Mouse (Mus musculus): ENCODE measurements around the gene Olfr715. TPM values are rescaled to one million over a fixed set of nuclear protein-coding genes. Genes with fewer than 3 reads are reported as not detected.
"Not testable (repeated sequence)": the region's sequence is repeated elsewhere in the genome, so short reads cannot be mapped to it uniquely, and the experiment has no call there.

Olfr715 gene
- polyA plus RNA-seq (2014; fragmentation: Nextera tagmentation; extraction: Ambion mirVana) = not detected in 2 replicates

GRCm38 (mm10) chr7:107130983-107131382 lies at the start of gene Olfr715:
Olfr715 (minus strand) TSS chr7:107131083.
- not testable (repeated sequence) for H3K27me3 ChIP-seq (ENCODE audit: control insufficient read depth, insufficient read depth, low read length); H3K4me2 ChIP-seq (ENCODE audit: low read depth, severe bottlenecking); H3K27ac ChIP-seq (replicated peaks; ENCODE audit: low read depth, low read length); DNase-seq (ENCODE audit: low spot score); H3K9me3 ChIP-seq (ENCODE audit: control insufficient read depth, low read length); ATAC-seq (ENCODE audit: insufficient number of reproducible peaks, low FRiP score, low TSS enrichment, low read depth); H3K36me3 ChIP-seq (ENCODE audit: control insufficient read depth, insufficient read depth, low read length); H3K9ac ChIP-seq (ENCODE audit: low read length); H3K4me3 ChIP-seq (ENCODE audit: low read depth, low read length); H3K4me1 ChIP-seq (ENCODE audit: control insufficient read depth, insufficient read depth, low read length)
- WGBS = 79% methylated on average over 1 of the region's 3 CpGs

DNA sequence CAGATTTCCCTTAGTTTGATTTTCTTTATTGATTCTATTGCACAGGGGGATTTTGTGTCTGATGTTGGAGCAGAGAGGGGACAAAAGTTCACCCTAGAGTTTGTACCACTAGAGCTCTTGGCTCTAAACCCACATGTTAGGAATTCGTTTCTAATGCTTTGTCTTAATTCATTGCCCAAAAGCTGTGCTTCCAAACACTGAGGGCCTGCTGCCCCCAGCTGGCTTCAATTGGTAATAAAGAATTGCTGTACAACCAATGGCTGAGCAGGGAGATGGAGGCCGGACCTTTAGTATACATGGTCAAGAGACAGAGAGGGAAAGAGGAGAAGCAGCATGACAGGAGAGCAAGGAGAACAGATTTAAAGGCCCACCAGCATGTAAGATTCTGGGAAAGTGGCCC lies 49.5 kb upstream of the Olfr715 start:
- no peaks in the 10 kb centered on the region for H3K36me3 ChIP-seq (ENCODE audit: control insufficient read depth, insufficient read depth, low read length)

DNA sequence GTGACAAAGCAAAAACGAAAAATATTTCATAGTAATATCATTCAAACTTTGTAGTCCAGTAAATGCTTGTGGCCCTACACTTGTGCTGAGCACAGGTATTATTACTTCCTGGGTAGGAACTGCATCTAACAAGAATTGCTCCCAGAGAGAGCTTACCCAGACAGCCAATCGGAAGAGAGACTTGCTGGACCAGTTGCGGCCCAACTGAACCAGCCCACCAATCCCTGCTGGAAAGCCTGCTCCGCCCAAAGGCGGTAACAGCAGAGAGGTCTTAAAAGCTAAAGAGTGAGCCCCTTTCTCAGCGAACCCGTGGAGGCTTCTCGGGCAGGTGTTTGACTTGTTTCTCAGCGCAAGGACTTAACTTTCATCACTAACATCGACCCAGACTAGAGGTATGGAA lies 35.8 kb upstream of the Olfr715 start, which contains the start of gene Nlrp14:
Nlrp14 (plus strand) TSS at position 301 of the 400 bp plus-strand sequence.
- no peak within 1 kb of the TSS for H3K4me3 ChIP-seq (ENCODE audit: low read depth, low read length)
- no peaks in the 10 kb centered on the region for H3K9me3 ChIP-seq (ENCODE audit: control insufficient read depth, low read length)
- H3K27me3 ChIP-seq (ENCODE audit: control insufficient read depth, insufficient read depth, low read length) = no peaks in the 10 kb centered on the region
- DNase-seq (ENCODE audit: low spot score) (no peak), ATAC-seq (ENCODE audit: insufficient number of reproducible peaks, low FRiP score, low TSS enrichment, low read depth) (no peak)
- no peak within 1 kb of the TSS for H3K9ac ChIP-seq (ENCODE audit: low read length)
- WGBS = 84% methylated on average over 10 of the region's 10 CpGs
- no peaks in the 10 kb centered on the region for H3K4me1 ChIP-seq (ENCODE audit: control insufficient read depth, insufficient read depth, low read length)
- H3K27ac ChIP-seq (replicated peaks; ENCODE audit: low read depth, low read length) = no peak within 1 kb of the TSS
- H3K36me3 ChIP-seq (ENCODE audit: control insufficient read depth, insufficient read depth, low read length) = no peaks in the 10 kb centered on the region
- no peak within 1 kb of the TSS for H3K4me2 ChIP-seq (ENCODE audit: low read depth, severe bottlenecking)

More for the DNA sequence above, 49.5 kb upstream of the Olfr715 start:
- H3K4me1 ChIP-seq (ENCODE audit: control insufficient read depth, insufficient read depth, low read length) = no peaks in the 10 kb centered on the region
- DNase-seq (ENCODE audit: low spot score) (no peak), ATAC-seq (ENCODE audit: insufficient number of reproducible peaks, low FRiP score, low TSS enrichment, low read depth) (no peak)
- 47% methylated on average over 2 of the region's 2 CpGs for WGBS
- H3K9me3 ChIP-seq (ENCODE audit: control insufficient read depth, low read length) = no peaks in the 10 kb centered on the region
- no peak overlapping the region for H3K27ac ChIP-seq (replicated peaks; ENCODE audit: low read depth, low read length)
- H3K4me2 ChIP-seq (ENCODE audit: low read depth, severe bottlenecking) = no peak overlapping the region
- no peak overlapping the region for H3K9ac ChIP-seq (ENCODE audit: low read length)
- no peaks in the 10 kb centered on the region for H3K27me3 ChIP-seq (ENCODE audit: control insufficient read depth, insufficient read depth, low read length)
- no peak overlapping the region for H3K4me3 ChIP-seq (ENCODE audit: low read depth, low read length)

GRCm38 (mm10) chr7:107138027-107138426 lies 7.1 kb upstream of the Olfr715 start, which contains the start of gene Olfr716:
Olfr716 (plus strand) TSS chr7:107138327.
- not testable (repeated sequence) for H3K9me3 ChIP-seq (ENCODE audit: control insufficient read depth, low read length); H3K27ac ChIP-seq (replicated peaks; ENCODE audit: low read depth, low read length); H3K9ac ChIP-seq (ENCODE audit: low read length); ATAC-seq (ENCODE audit: insufficient number of reproducible peaks, low FRiP score, low TSS enrichment, low read depth); H3K36me3 ChIP-seq (ENCODE audit: control insufficient read depth, insufficient read depth, low read length); H3K27me3 ChIP-seq (ENCODE audit: control insufficient read depth, insufficient read depth, low read length); H3K4me1 ChIP-seq (ENCODE audit: control insufficient read depth, insufficient read depth, low read length); H3K4me3 ChIP-seq (ENCODE audit: low read depth, low read length); H3K4me2 ChIP-seq (ENCODE audit: low read depth, severe bottlenecking); DNase-seq (ENCODE audit: low spot score)
- 81% methylated on average over 2 of the region's 2 CpGs for WGBS

- not testable (repeated sequence) for ATAC-seq (ENCODE audit: insufficient number of reproducible peaks, low FRiP score, low TSS enrichment, low read depth); DNase-seq (ENCODE audit: low spot score); H3K27me3 ChIP-seq (ENCODE audit: control insufficient read depth, insufficient read depth, low read length); H3K36me3 ChIP-seq (ENCODE audit: control insufficient read depth, insufficient read depth, low read length); H3K9me3 ChIP-seq (ENCODE audit: control insufficient read depth, low read length); H3K4me2 ChIP-seq (ENCODE audit: low read depth, severe bottlenecking); H3K4me1 ChIP-seq (ENCODE audit: control insufficient read depth, insufficient read depth, low read length); H3K27ac ChIP-seq (replicated peaks; ENCODE audit: low read depth, low read length); H3K9ac ChIP-seq (ENCODE audit: low read length); H3K4me3 ChIP-seq (ENCODE audit: low read depth, low read length)
- WGBS = 75% methylated on average over 1 of the region's 2 CpGs
Measured at GRCm38 (mm10) chr7:107110269-107110668, 20.6 kb downstream of the Olfr715 start, which contains the start of gene Olfr715b. Olfr715b (minus strand) TSS chr7:107110369.

- no peaks in the 10 kb centered on the region for H3K9me3 ChIP-seq (ENCODE audit: control insufficient read depth, low read length)
- DNase-seq (ENCODE audit: low spot score) (no peak), ATAC-seq (ENCODE audit: insufficient number of reproducible peaks, low FRiP score, low TSS enrichment, low read depth) (no peak)
- no peaks in the 10 kb centered on the region for H3K4me1 ChIP-seq (ENCODE audit: control insufficient read depth, insufficient read depth, low read length)
- no peak within 1 kb of the TSS for H3K4me3 ChIP-seq (ENCODE audit: low read depth, low read length)
- no peak within 1 kb of the TSS for H3K4me2 ChIP-seq (ENCODE audit: low read depth, severe bottlenecking)
- no peaks in the 10 kb centered on the region for H3K36me3 ChIP-seq (ENCODE audit: control insufficient read depth, insufficient read depth, low read length)
- 72% methylated on average over 1 of the region's 1 CpGs for WGBS
- no peak within 1 kb of the TSS for H3K9ac ChIP-seq (ENCODE audit: low read length)
- H3K27ac ChIP-seq (replicated peaks; ENCODE audit: low read depth, low read length) = no peak within 1 kb of the TSS
- no peaks in the 10 kb centered on the region for H3K27me3 ChIP-seq (ENCODE audit: control insufficient read depth, insufficient read depth, low read length)
Measured at GRCm38 (mm10) chr7:107092920-107093319, 38.0 kb downstream of the Olfr715 start, which contains the start of gene Olfr17. Olfr17 (plus strand) TSS chr7:107093220.

Other genes starting within 250 kb of the Olfr715 start
- gene Olfr706, start 242.9 kb downstream of the Olfr715 start, polyA plus RNA-seq (2014; fragmentation: Nextera tagmentation; extraction: Ambion mirVana) = not detected in 2 replicates
- gene Olfr707, start 229.8 kb downstream of the Olfr715 start, polyA plus RNA-seq (2014; fragmentation: Nextera tagmentation; extraction: Ambion mirVana) = not detected in 2 replicates
- not detected in 2 replicates for gene Olfr1532-ps1, start 223.1 kb downstream of the Olfr715 start, polyA plus RNA-seq (2014; fragmentation: Nextera tagmentation; extraction: Ambion mirVana)
- not detected in 2 replicates for gene Olfr709-ps1, start 198.9 kb downstream of the Olfr715 start, polyA plus RNA-seq (2014; fragmentation: Nextera tagmentation; extraction: Ambion mirVana)
- not detected in 2 replicates for gene Olfr710, start 182.8 kb downstream of the Olfr715 start, polyA plus RNA-seq (2014; fragmentation: Nextera tagmentation; extraction: Ambion mirVana)
- gene Olfr6, start 167.1 kb downstream of the Olfr715 start, polyA plus RNA-seq (2014; fragmentation: Nextera tagmentation; extraction: Ambion mirVana) = not detected in 2 replicates
- gene Olfr711, start 155.6 kb downstream of the Olfr715 start, polyA plus RNA-seq (2014; fragmentation: Nextera tagmentation; extraction: Ambion mirVana) = not detected in 2 replicates
- gene Olfr2, start 125.0 kb downstream of the Olfr715 start, polyA plus RNA-seq (2014; fragmentation: Nextera tagmentation; extraction: Ambion mirVana) = not detected in 2 replicates
- gene Olfr713, start 99.9 kb downstream of the Olfr715 start, polyA plus RNA-seq (2014; fragmentation: Nextera tagmentation; extraction: Ambion mirVana) = not detected in 2 replicates
- not detected in 2 replicates for gene Olfr714, start 60.1 kb downstream of the Olfr715 start, polyA plus RNA-seq (2014; fragmentation: Nextera tagmentation; extraction: Ambion mirVana)
- gene Olfr17, start 37.9 kb downstream of the Olfr715 start, polyA plus RNA-seq (2014; fragmentation: Nextera tagmentation; extraction: Ambion mirVana) = not detected in 2 replicates
- not detected in 2 replicates for gene Olfr715b, start 20.7 kb downstream of the Olfr715 start, polyA plus RNA-seq (2014; fragmentation: Nextera tagmentation; extraction: Ambion mirVana)
- not detected in 2 replicates for gene Olfr716, start 7.2 kb upstream of the Olfr715 start, polyA plus RNA-seq (2014; fragmentation: Nextera tagmentation; extraction: Ambion mirVana)
- gene Nlrp14, start 35.9 kb upstream of the Olfr715 start, polyA plus RNA-seq (2014; fragmentation: Nextera tagmentation; extraction: Ambion mirVana) = not detected in 2 replicates
- not detected in 2 replicates for gene Rbmxl2, start 78.4 kb upstream of the Olfr715 start, polyA plus RNA-seq (2014; fragmentation: Nextera tagmentation; extraction: Ambion mirVana)
- gene Syt9, start 239.6 kb upstream of the Olfr715 start, polyA plus RNA-seq (2014; fragmentation: Nextera tagmentation; extraction: Ambion mirVana) = 2.5 and 2.9 TPM in 2 replicates